ENCODE assay signal across 8 mouse cellular contexts in the genomic region with DNA sequence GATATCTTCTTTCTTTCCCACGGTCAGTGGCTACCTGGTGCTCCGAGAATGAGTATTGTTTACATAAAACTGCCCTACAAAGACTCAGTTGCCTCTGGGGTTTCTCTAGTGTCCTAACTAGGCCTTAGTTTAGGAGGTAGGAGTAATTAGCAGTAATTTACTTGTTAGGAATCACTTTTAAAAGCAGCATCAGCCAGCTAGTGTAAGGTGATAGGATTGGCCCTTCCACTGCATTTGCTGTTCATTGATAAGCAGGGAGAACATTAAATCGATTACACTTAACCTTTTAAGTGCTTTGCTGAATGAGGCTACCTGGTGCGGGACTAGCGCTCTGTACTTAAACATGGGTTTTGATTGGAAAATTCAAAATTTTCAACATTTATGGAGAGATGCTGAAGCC. TPM values are rescaled to one million over a fixed set of nuclear protein-coding genes. Genes with fewer than 3 reads are reported as not detected.
DNase-seq lines count a peak whose midpoint lies in the region; ATAC-seq lines count a peak whose summit lies in the region.

No protein-coding gene starts in this region.

- H3K4me2 ChIP-seq in hindbrain, embryonic 14.5 days (replicated peaks): peak overlapping the region; percentile 54
- H3K4me2 ChIP-seq in midbrain, embryonic 12.5 days (replicated peaks): peak overlapping the region; percentile 71

- peak overlapping the region; percentile 98 for H3K27ac ChIP-seq in heart, embryonic 10.5 days
- H3K27ac ChIP-seq in hindbrain, embryonic 14.5 days: no peak overlapping the region; the same call in 1 of the 2 replicates
- H3K27ac ChIP-seq in midbrain, embryonic 12.5 days (replicated peaks): no peak overlapping the region

- no peaks in the 10 kb centered on the region for H3K27me3 ChIP-seq in heart, embryonic 10.5 days (ENCODE audit: insufficient read depth, poor library complexity, severe bottlenecking)
- H3K27me3 ChIP-seq in hindbrain, embryonic 14.5 days (ENCODE audit: control insufficient read depth, insufficient read depth, low read length): no peaks in the 10 kb centered on the region
- H3K27me3 ChIP-seq in midbrain, embryonic 12.5 days: no peaks in the 10 kb centered on the region

- no peak for ATAC-seq in hindbrain, embryonic 14.5 days (ENCODE audit: low FRiP score)
- ATAC-seq in midbrain, embryonic 12.5 days (ENCODE audit: low FRiP score, low read depth): no peak

- intact Hi-C loops in heart, postnatal 14 days (cut with DNase I): loop anchor here (5.0 to 10.0 kb wide), 2 partner anchors 314 to 1791 kb away; no protein-coding TSS in a partner anchor

- DNase-seq in heart, embryonic 10.5 days (ENCODE audit: low spot score): no peak
- no peak for DNase-seq in heart, postnatal 14 days
- DNase-seq in c-Kit-positive CD71-positive TER-119-positive erythroid progenitor cells, embryonic 14.5 days (ENCODE audit: low spot score): peak; percentile 43
- DNase-seq in hindbrain, embryonic 14.5 days (ENCODE audit: low spot score): no peak
- no peak for DNase-seq in frontal cortex, postnatal 25 days (ENCODE audit: low spot score in 2 of 2)
- no peak for DNase-seq in cerebellum, postnatal 10 days
- no peak for DNase-seq in urinary bladder, postnatal 25 days (ENCODE audit: low spot score)

- peaks cover 55% of the 10 kb centered on the region for H3K4me1 ChIP-seq in heart, embryonic 10.5 days
- peaks cover 23% of the 10 kb centered on the region for H3K4me1 ChIP-seq in hindbrain, embryonic 14.5 days (replicated peaks; ENCODE audit: control insufficient read depth, insufficient read depth, low read length)
- peaks cover 30% of the 10 kb centered on the region for H3K4me1 ChIP-seq in midbrain, embryonic 12.5 days

- no peaks in the 10 kb centered on the region for H3K9me3 ChIP-seq in heart, embryonic 10.5 days
- H3K9me3 ChIP-seq in hindbrain, embryonic 14.5 days (ENCODE audit: control insufficient read depth, low read length): no peaks in the 10 kb centered on the region
- no peaks in the 10 kb centered on the region for H3K9me3 ChIP-seq in midbrain, embryonic 12.5 days

- H3K4me3 ChIP-seq in heart, embryonic 10.5 days: peak overlapping the region; percentile 90
- peak overlapping the region; percentile 49 for H3K4me3 ChIP-seq in hindbrain, embryonic 14.5 days (replicated peaks; ENCODE audit: low read length)
- peak overlapping the region; percentile 80 for H3K4me3 ChIP-seq in midbrain, embryonic 12.5 days

- no peaks in the 10 kb centered on the region for H3K36me3 ChIP-seq in heart, embryonic 10.5 days
- no peaks in the 10 kb centered on the region for H3K36me3 ChIP-seq in hindbrain, embryonic 14.5 days (replicated peaks; ENCODE audit: control insufficient read depth, insufficient read depth)
- H3K36me3 ChIP-seq in midbrain, embryonic 12.5 days: no peaks in the 10 kb centered on the region

- 33% methylated on average over 5 of the region's 5 CpGs for WGBS in heart, embryonic 10.5 days
- WGBS in hindbrain, embryonic 14.5 days: 54% methylated on average over 5 of the region's 5 CpGs
- 49% methylated on average over 5 of the region's 5 CpGs for WGBS in midbrain, embryonic 12.5 days

- peak overlapping the region; percentile 58 for H3K9ac ChIP-seq in hindbrain, embryonic 14.5 days
- peak overlapping the region; percentile 83 for H3K9ac ChIP-seq in midbrain, embryonic 12.5 days (replicated peaks)

RNA-seq across cellular contexts. Expression of gene Slc13a4, which starts 54.5 kb away (rescaled TPM):
- polyA plus RNA-seq in heart, embryonic 10.5 days (2016; fragmentation: Nextera tagmentation; extraction: Ambion mirVana): 2.9 and 3.3 TPM in 2 replicates
- total RNA-seq in heart, postnatal 14 days (2021): under 1 TPM; 0.17 to 0.33 TPM
- 7.5 and 7.8 TPM in 2 replicates for polyA plus RNA-seq in hindbrain, embryonic 14.5 days (2014; fragmentation: Nextera tagmentation; extraction: Ambion mirVana)
- 0.26 and 0.38 TPM in 2 replicates for polyA plus RNA-seq in midbrain, embryonic 12.5 days (2016; fragmentation: Nextera tagmentation; extraction: Ambion mirVana)
